Mouse (Mus musculus) heart, postnatal 0 days (tissue): ENCODE results near the gene Vwa5b2.

Experiments used
- CTCF ChIP-seq: IDR thresholded peaks from 2 replicates; pipeline ENCODE4 v1.5.1; 2016; ENCODE audit warnings: antibody characterized with exemption, control low read depth, low read depth
- EP300 ChIP-seq: IDR thresholded peaks from 2 replicates; pipeline ENCODE4 v1.6.1; 2016; ENCODE audit warnings: antibody characterized with exemption, low read depth

GRCm38 (mm10) chr16:20643911-20644310 is 54.6 kb downstream of the Vwa5b2 start:
- TF ChIP-seq CTCF = no peak
- no peak for TF ChIP-seq EP300
